Mouse (Mus musculus): ENCODE measurements around the gene Cadm2.

GRCm38 (mm10) chr16:67226696-67227095, 394.0 kb downstream of the Cadm2 start:
- TF ChIP-seq CTCF (IDR thresholded peaks at IDR 0.05; ENCODE audit: extremely low read depth, insufficient read depth, insufficient read length, insufficient replicate concordance) (no peak), POLR2A (IDR thresholded peaks at IDR 0.05; ENCODE audit: low read depth, low read length) (no peak)
